Mouse (Mus musculus): Measurements from ENCODE around the gene Myo1e. TPM values are rescaled to one million over a fixed set of nuclear protein-coding genes. Genes with fewer than 3 reads are reported as not detected.

Myo1e gene
- total RNA-seq, 2 experiments from 2014 or later: 9.7 to 11.2 TPM

DNA sequence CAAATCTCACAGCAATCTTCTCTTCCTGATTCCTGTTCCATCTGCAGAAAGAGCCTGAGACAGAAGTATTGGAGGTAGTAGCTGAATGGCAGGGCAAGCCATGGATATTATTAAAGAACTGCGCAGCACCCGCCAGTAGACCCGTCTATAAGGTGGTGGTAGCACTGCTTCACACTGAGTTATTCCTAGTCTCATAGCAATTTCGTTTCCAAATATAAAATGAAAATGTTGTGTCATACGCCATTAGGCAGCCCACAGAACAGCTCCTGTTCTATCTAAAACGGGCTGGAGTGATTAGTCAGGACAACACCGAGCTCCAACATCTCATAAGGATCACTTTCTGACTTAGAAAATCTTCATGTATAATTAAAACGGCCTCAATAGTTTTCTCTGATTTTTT, 157.6 kb downstream of the Myo1e start:
- no peak for DNase-seq

DNA sequence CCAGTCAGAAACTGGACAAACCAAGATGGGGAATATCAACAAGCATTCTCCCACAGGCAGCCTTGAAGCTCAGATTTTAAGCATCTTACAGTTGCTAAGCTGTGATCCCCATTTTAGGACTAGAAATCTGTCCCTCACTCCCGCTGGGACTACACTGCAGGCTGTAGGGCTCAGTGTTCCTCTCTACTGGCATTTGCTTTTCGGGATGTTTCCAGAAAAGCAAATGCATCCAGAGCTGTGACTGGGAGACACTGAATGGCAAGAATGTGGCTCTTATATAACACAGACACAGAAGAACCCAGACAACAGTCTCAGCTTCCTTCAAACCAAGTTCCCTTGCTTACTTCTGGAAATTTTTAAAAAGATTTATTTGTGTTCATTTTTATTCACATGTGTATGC, 158.8 kb downstream of the Myo1e start:
- DNase-seq: no peak

DNA sequence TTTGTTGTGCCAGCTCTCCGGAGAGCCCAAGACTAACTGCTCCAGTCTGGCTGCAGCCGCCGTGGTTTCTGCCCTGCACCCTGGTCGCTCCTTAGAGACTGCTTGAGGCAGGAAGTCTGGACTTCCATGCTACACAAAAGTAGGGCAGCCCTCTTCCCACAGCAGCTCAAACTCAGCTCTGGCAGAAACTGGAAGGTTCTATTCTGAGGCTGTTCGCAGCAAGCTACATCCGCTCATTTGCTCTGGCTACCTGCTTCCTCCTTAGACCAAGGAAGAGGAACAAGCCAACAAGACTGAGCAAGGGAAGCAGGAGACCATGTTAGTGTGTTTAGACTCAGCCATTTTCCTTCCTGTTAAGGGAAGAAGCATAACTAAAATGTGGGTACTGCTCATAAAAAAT, 159.7 kb downstream of the Myo1e start:
- DNase-seq: peak in 1 of 2 experiments; percentile 45

DNA sequence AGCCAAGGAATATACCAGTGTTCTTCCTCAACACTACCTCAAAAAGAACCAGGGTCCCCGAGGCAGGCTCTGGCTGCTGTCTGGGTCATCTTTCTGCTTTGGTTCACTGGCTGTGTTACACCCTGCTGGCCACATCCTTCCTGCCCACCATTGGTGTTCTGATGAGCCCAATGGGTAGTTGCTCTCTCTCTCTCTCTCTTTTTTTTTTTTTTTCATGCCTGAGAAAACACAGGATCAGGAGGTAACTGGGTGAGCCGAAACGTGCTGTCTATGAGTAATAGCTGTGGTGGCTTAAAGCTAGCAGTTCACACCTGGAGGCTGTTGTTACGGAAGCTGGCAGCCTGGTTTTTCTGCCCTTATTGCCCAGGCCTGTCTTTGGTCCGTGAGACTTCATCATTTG, 164.5 kb downstream of the Myo1e start:
- DNase-seq: no peak

DNA sequence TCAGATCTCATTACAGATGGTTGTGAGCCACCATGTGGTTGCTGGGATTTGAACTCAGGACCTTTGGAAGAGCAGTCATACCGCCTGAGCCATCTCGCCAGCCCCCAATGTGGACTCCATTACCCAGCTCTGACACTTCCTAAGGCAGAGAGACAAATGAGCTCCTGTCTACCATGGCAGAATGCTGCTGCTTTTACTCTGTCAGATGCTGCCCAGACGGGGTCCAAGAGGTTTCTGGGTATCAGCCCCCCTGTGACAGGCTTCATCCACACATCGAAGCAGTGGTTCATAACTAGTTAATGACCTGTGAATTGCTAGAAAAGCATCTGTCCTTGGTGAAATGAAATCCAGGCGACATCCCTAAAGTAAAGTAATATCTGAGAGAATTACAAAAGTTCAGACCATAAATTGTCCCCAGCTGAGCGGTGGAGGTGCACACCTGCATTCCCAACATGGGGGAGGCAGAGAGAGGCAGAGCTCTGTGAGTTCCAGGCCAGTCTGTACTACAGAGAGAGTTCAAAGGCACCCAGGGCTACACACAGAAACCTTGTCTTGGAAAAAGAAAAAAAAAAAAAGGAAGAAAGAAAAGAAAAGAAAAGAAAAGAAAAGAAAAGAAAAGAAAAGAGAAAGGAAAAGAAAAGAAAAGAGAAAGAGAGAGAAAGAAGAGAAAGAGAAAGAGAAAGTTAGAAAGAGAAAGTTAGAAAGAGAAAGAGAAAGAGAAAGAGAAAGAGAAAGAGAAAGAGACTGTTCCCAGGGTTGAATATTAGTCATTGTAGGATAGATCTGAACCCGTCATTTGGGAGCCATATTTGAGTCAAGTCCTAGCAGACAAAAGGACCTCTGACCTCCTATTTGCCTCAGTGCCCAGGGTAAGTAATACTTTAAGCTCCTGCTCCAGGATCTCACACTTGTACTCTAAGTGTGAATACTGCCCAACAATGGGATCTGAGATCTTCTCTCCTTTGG, 172.6 kb downstream of the Myo1e start:
- DNase-seq: no peak

DNA sequence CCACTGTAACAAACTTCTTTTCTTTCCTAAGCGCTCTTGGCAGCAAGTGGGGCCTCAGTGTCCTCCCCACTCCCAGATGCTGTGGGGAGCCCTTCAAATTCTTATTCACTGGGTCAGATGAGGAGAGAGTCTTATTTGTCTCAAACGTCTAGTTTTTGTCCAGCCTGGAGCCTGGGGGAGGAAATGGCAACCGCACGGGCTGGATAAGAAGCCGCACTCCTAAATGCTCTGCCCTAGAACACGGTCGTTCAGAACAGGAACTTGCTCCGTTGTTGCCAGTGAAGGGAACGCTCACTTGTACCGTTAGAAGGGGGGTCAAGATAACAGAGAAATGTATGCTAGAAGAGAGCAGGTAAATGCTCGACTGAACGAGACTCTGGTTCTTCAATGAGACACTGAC, 174.9 kb downstream of the Myo1e start:
- peak in 1 of 2 experiments; percentile 22 for DNase-seq

DNA sequence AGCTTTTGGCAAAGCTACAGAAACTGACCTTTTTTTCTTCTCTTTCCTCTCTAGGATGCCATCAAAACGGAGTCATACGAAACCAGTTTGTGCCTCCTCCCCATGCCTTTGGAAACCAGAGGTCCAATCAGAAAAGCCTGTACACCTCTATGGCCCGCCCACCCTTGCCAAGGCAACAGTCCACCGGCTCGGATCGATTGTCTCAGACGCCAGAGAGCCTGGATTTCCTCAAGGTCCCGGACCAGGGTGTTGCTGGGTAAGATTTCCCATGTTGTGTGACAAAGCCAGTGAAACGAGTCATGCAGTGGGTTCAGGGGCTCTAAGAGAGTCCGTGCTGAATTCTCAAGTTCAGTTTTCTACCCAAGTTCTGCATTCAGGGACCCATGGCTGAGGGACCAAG, 176.6 kb downstream of the Myo1e start:
- DNase-seq: no peak

DNA sequence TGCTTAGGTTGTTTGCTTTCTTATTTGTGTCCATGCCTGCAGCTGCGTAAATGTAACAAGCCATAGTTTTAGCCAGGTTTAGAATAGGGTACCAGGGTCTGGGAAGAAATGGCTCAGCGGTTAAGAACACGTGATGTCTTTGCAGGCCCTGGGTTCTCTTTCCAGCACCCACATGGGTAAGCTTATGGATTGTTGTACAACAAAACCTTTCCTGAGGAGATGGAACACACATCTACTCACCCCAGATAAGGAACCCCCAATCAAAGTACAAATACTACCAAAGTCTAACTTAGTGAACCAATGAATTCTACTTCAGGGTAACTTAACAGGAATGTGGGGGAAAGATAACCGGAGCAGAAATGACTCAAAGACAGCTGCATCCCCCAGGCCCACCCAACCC, 177.3 kb downstream of the Myo1e start:
- no peak for DNase-seq

DNA sequence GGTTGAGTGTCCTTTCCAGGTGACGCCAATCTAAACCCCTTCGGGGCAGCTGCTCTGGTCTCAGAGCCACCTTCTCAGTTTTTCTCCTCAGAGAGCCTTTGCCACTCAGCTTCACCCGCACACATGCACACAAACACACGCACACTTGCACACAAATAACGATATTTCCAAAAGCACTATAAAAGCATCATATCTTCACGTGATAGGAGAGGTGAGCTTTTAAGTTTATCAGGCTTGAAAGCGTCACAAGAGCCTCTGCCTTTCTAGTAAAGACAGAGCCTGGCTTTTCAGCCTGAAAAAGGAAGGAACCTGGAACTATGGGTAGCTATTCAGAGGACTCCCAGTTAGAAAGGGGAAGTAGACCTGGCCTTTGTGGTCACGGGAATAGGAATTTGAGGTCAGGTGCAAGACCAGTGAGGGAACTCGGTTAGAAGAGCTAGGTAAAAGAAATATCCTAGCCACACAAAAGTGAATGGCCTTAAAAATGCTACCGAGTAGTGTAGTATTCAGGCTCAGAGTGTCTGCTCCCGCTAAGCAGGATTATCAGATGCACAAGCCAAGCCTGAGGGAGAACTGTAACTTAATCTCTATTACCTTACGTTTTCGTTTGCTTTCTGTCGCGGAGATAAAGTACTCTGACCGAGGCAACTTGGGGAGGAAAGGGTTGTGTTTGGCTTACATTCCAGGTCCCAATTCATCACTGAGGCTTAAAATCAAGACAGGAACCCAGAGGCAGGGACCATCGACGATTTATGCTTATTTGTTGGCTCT, 178.0 kb downstream of the Myo1e start:
- DNase-seq: no peak

DNA sequence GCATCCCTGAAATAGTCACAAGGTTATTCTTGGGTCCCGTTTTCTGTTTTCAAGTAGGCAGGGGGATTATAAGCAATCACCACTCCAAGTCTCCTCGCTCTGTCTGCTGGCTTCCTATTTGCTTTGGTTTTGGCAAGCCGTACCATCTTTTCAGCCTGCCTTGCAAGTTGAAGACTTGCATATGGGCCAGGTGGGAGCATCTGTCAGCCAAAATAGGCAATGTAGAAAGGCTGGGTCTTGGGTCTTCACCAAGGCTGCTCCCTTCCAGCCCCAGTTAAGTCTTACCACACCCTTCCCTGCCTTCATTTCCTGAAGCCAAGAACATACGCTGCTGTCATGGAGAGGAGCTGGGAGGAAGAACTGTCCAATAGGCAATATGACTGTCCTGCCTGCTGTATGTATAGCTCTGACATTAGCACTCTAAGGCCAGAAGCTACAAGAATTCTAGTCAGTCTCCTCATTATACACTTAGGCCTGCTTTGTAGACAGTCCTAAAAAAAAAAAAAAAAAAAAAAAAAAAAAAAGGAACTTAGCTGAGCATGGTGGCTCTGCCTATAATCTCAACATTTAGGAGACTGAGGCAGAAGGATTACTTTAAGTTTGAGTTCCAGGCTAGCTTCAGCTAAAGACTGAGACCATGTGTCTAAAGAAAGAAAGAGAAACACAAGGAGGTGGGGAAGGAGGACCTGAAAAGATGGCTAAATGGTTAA, 180.4 kb downstream of the Myo1e start:
- peak; percentile 19 to 37 for DNase-seq

DNA sequence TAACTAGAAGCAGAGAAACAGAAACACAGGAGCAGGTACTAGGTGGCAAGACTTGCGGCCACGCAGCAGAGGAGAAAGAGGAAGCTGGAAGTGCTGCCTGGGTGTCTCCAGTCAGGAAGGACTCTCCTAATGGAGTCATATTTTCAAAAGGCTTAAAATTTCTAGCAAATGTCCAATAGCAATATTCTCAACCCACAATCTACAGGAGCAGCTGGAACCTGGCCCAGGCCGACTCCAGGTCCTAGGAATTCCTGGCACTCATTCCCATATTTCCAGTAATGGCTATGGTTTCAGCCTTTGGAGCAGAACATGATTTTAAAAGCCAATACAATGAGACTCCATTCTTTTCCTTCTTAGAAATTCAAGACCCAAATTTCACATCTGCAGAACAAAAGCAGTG, 182.4 kb downstream of the Myo1e start:
- DNase-seq: no peak

DNA sequence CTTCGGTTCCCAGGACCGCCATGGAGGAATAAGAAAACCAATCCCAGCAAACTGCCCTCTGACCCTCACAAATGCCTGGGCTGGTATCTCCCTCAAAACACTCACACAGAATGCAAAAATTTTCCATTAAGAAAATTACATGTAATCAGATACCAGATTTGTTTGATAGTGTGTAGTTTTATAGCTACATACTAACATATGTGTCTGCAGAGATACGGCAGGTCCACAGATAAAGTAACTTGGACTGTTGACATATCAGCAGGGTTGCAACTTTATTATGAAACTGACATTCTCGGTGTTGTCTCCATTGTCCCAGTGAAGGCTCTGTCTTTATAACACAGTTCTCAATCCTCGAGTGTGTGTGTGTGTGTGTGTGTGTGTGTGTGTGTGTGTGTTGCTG, 183.9 kb downstream of the Myo1e start:
- no peak for DNase-seq

DNA sequence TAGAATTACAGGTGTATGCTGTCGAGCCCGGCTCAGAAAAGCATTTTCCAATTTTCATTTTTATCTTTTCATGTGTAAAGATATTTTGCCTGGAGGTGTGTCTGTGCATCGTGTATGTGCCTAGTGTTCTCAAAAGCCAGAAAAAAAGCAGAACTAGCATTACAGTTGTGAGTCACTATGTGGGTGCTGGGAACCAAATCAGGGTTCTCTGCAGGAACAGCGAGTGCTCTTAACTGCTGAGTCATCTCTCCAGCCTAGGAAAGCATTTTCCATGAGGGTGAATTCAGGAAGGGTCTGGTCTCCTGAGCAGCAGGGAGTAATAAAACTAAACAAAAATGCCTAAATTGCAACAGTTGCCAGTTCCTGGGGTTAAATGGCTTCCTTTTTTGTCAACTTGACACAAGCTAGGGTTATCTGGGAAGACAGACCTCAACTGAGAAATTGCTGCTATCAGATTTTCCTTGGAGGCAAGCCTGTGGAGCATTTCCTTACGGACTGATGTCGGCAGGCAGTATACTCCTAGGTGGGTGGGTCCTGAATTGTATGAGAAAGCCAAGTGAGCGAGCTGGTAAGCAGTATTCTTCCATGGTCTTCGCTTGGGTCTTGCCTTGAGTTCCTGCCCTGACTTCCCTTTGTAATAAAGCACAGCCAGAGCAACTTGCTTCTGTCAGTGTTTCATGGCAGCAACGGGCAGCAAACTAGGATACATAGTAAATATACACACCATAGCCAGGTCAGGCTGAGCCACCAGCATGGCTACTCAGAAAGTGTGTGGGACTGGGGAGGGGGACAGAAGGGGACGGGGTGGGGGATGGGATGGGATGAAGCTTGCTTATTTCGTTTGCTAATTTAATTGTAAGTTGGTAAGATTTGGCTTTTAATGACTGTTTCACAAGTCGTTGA, 184.8 kb downstream of the Myo1e start:
- no peak for DNase-seq

DNA sequence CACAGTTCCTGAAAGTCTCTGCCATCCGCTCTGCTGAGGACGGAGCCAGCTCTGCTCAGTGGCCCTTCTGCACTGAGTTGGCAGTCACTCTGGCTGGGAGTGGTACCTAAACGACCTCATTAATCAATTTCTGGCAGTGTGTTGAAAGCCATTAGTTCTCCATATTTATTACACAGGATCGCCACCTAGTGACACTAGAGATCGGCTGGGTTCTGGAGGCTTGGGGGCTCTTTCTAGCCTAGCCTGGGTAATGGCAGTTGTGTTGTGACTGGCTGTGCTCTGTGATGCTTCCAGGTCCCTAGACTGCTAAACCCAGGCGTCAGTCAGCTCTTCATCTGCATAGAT, 185.4 kb downstream of the Myo1e start:
- DNase-seq: peak; percentile 39 to 67

DNA sequence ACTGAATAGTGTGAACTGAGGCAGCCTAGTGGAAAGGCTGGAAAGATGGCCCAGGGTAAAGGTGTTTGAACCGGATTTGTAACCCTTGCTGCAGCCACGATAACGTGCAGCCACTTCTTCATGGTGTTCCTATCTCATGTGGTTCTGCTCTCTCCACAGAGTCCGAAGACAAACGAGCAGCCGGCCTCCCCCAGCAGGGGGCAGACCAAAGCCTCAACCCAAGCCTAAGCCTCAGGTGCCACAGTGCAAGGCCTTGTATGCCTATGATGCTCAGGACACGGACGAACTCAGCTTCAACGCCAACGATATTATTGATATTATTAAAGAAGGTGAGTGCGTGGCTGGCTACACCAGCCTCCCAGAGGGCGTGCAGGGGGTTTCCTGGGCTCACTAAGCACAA, 188.5 kb downstream of the Myo1e start:
- peak in 1 of 2 experiments; percentile 43 for DNase-seq

DNA sequence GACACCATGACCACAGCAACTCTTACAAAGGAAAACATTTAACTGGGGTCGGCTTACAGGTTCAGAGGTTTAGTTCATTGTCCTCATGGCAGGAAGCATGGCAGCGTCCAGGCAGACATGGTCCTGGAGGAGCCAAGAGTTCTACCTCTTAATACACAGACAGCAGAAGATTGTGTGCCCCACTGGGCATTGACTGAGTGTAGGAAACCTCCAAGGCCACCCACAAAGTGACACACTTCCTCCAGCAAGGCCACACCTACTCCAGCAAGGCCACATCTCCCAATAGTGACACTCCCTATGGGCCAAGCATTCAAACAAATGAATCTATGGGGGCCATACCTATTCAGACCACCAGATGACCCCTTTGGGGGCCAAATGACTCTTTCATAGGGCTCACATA, 188.9 kb downstream of the Myo1e start:
- DNase-seq: no peak

DNA sequence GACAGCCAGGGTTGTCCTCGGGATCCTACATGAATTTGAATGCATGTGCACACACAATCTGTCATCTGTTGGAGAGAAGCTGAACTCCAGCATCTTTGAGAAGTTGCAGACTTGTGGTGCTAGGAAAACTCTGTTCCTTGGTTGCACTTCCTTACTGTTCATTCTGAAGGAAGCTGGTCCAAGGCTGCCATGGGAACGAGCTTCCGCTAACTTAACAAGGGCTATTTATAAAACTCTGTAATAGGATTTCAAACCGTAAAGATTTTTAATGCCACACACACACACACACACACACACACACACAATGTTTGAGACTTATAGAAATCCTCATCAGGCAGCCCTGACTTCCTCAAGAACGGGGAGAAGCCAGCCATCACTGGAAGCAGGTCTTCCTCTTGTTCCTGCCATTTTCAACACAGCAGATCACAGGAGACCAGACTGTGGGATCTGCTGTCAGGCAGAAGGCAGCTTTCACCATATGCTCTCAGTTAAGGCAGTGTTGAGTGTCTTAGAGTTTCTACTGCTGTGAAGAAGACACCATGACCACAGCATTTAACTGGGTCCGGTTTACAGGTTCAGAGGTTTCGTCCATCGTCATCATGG, 194.9 kb downstream of the Myo1e start:
- no peak for DNase-seq

DNA sequence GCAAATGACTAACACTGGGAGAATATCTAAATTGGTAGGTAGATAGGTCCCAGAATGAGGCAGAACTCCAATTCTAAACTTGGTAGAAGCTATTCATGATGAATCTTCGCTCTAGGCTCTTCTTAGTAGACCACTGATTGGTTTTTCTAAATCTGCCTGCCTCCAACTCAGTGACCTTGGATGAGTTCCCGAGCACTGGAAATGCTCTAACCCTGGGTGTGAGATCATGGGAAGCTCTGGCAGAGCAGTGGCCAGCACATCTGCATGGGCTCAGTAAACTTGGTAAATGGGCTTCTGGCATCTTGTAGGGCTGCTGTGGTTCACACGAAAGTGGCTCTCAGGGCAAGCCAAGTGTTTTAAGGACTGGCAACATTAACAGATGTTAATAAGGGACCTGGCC, 199.4 kb downstream of the Myo1e start:
- peak in 1 of 2 experiments; percentile 32 for DNase-seq

DNA sequence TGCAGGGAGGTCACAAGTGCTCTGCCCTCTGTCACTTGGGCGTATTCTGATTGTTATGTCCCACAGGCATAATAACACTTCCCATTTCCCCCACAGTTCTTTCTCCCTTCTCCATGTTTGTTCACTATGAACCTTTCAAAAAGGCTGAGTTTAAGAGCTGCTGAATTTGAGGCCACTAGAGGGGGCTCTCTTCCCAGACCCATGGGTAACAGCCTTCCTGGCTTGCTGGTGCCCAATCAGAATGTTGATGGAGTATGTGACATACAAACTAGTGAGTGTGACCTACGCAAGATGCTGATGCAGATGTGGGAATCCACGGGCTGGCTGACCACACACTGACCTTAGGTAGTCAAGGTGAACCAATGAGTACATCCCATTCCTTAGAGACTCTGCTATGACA, 201.6 kb downstream of the Myo1e start:
- peak; percentile 18 to 49 for DNase-seq

DNA sequence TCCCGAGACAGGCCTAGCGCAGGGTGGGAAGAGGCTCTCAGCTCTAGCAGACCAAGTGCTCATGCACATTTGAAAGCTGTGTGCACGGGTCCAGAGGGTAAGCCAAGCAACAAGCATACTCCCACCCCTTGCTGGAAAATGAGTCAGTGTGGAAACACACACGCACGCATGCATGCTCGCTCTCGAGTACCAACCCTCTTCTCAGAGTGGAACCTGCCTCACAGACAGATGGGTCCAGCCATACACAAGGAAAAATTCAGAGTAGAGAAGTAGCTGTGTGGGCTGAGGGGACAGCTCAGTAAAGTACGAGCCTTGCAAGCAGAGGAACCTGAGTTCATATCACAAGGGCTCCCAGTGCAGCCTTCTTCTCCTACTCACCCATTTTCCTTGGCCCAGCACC, 202.6 kb downstream of the Myo1e start:
- DNase-seq: no peak

DNA sequence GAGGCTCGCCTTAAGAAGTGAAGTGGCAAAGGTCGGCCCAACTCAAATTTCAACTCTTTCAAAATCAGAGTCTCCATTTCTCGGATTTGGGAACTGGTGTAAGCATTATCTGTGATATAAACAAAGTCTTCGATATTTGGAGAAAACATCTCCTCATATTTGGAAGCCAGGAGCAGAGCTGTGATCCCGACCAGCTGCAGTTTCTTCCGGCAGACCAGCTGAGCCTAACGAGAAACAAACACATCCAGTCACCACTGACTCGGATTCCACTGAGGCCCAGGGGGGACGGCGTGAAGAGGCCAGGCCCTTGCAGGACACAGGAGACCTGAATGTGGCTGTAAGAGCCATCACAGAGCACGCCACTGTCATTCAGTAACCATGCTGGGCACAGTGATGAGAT, 203.5 kb downstream of the Myo1e start:
- peak in 1 of 2 experiments; percentile 13 for DNase-seq

Data from heart, adult 18-20 months (tissue).